Mouse (Mus musculus): ENCODE measurements around the gene Zmynd10.

DNA sequence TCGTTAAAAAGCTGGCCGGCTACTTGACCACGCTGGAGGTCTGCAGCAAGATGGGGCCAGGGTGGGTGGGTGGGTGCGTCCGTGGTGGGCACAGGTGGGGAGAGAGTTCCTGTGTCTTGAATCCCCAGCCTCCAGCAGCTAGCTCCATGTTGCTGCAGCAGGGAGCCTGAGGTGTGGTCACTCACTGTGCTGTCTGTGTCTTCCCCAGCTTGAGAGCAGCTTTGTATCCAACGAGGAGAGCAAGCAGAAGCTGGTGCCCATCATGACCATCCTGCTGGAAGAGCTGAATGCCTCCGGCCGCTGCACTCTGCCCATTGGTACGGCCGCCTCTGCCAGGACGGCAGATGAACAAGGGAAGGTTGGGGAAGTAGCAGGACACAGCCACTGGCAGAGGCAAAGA lies 3.8 kb upstream of the Zmynd10 start:
- TF ChIP-seq CTCF (IDR thresholded peaks at IDR 0.05; ENCODE audit: extremely low read depth, insufficient read depth, low read length), result no peak
- no peak for TF ChIP-seq POLR2A (IDR thresholded peaks at IDR 0.05; ENCODE audit: extremely low read depth, insufficient read depth, low read length)
